Mouse (Mus musculus) cerebellum, adult 2 months (tissue): ENCODE measurements at regions not wholly inside any gene's neighbourhood (a gene's known extent, or its start where the extent isn't known, plus 50 kb on each side); places are given as distances from the start of the nearest gene placed in this dataset.

Experiments
- CTCF ChIP-seq: fragments of 200-500 bp; IDR thresholded peaks from 2 replicates; pipeline ENCODE4 v1.5.1; 2011; ENCODE audit warnings: low read depth, mild to moderate bottlenecking, control low read depth, low read length, moderate library complexity, borderline replicate concordance; ENCODE audit not compliant: insufficient read depth
- POLR2A ChIP-seq: fragments of 200-500 bp; IDR thresholded peaks from 2 replicates; pipeline ENCODE4 v1.6.1; 2011; ENCODE audit warnings: low read length, control low read depth, borderline replicate concordance; ENCODE audit not compliant: insufficient read depth

DNA sequence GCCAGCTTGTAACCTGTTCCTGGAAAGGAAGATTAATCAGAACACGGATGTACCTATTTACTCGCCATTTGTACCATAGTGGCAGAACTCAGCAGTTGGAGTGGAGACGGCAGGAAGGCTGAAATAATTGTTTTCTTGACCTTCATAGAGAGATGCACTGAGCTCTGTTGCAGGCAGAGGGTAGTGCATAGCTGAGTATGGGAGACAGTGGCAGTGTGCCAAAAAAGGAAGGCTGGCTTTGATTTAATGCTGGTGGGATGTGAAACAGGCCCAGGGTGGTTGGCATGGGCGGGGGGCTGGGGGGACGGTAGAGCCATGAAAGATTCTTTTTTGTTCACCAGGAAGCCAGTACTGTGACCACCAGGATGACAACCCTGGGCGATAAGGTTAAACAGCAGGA lies 235.3 kb upstream of the Slc30a5 start:
- TF ChIP-seq CTCF = peak; percentile 42; the same call in 1 of the 2 replicates
- no peak for TF ChIP-seq POLR2A
